Mouse (Mus musculus): ENCODE results near the gene Pfkl.
"Not testable (repeated sequence)": the region's sequence is repeated elsewhere in the genome, so short reads cannot be mapped to it uniquely, and the experiment has no call there.

Pfkl gene

GRCm38 (mm10) chr10:78009945-78010293 lies at the start of gene Pfkl:
Gene Pfkl (minus strand): TSS chr10:78010083.
- DNase-seq = no peak

- DNase-seq = no peak
Measured at GRCm38 (mm10) chr10:78057056-78057455, 47.2 kb upstream of the Pfkl start.

- no peak for DNase-seq
Measured at GRCm38 (mm10) chr10:78054633-78055565, 45.0 kb upstream of the Pfkl start.

GRCm38 (mm10) chr10:78049519-78050035 lies 39.7 kb upstream of the Pfkl start:
- DNase-seq = no peak

GRCm38 (mm10) chr10:78048061-78048730 lies 38.3 kb upstream of the Pfkl start:
- no peak for DNase-seq

- no peak for DNase-seq
Measured at GRCm38 (mm10) chr10:78046388-78046787, 36.5 kb upstream of the Pfkl start.

GRCm38 (mm10) chr10:78044531-78044930 lies 34.6 kb upstream of the Pfkl start:
- DNase-seq = no peak

- peak; percentile 79 for DNase-seq
Measured at GRCm38 (mm10) chr10:78043406-78043836, 33.5 kb upstream of the Pfkl start, which contains the start of gene Aire. Gene Aire (minus strand): TSS chr10:78043610.

GRCm38 (mm10) chr10:78042697-78043405 lies 33.0 kb upstream of the Pfkl start:
- DNase-seq = no peak

GRCm38 (mm10) chr10:78042096-78042495 lies 32.2 kb upstream of the Pfkl start:
- no peak for DNase-seq

GRCm38 (mm10) chr10:78041647-78042046 lies 31.8 kb upstream of the Pfkl start, which contains the start of gene Dnmt3l:
Gene Dnmt3l (plus strand): TSS chr10:78041947.
- no peak for DNase-seq

GRCm38 (mm10) chr10:78037139-78037538 lies 27.3 kb upstream of the Pfkl start:
- no peak for DNase-seq

GRCm38 (mm10) chr10:78031987-78032386 lies 22.1 kb upstream of the Pfkl start:
- DNase-seq = no peak

GRCm38 (mm10) chr10:78029080-78029479 lies 19.2 kb upstream of the Pfkl start:
- DNase-seq = no peak

GRCm38 (mm10) chr10:78028129-78028528 lies 18.2 kb upstream of the Pfkl start:
- peak; percentile 86 for DNase-seq

GRCm38 (mm10) chr10:78025453-78025852 lies 15.6 kb upstream of the Pfkl start:
- DNase-seq = not testable (repeated sequence)

- not testable (repeated sequence) for DNase-seq
Measured at GRCm38 (mm10) chr10:78019984-78020383, 10.1 kb upstream of the Pfkl start.

GRCm38 (mm10) chr10:78019291-78019690 lies 9.4 kb upstream of the Pfkl start:
- DNase-seq = no peak

GRCm38 (mm10) chr10:78018797-78019203 lies 8.9 kb upstream of the Pfkl start:
- peak; percentile 91 for DNase-seq

GRCm38 (mm10) chr10:78016366-78016765 lies 6.5 kb upstream of the Pfkl start:
- DNase-seq = no peak

- DNase-seq = no peak
Measured at GRCm38 (mm10) chr10:78015489-78015888, 5.6 kb upstream of the Pfkl start.

GRCm38 (mm10) chr10:78012661-78013495 lies 3.0 kb upstream of the Pfkl start:
- no peak for DNase-seq

Measured in retina, postnatal 1 day (tissue).